In genomic region chr5:103721490-103721889, GRCm38 (mm10) we compare ENCODE assay signal across 26 mouse cellular contexts. TPM values are rescaled to one million over a fixed set of nuclear protein-coding genes. Genes with fewer than 3 reads are reported as not detected.
DNase-seq lines count a peak whose midpoint lies in the region; ATAC-seq and TF ChIP-seq lines count a peak whose summit lies in the region.
"Had no signal": no experiment of that assay in that cellular context is flagged by ENCODE, and none has a peak within 500 bp of the region (broad histone marks: within the 10 kb centered on the region; RNA-seq: fewer than 3 reads in every experiment).

No protein-coding gene starts in this region.

- TF ChIP-seq EP300 in CH12.LX (IDR thresholded peaks at IDR 0.05; ENCODE audit: low read length) = no peak

- H3K79me2 ChIP-seq in CH12.LX (replicated peaks; ENCODE audit: control insufficient read depth, extremely low read depth, insufficient read depth, poor library complexity, severe bottlenecking) = peaks cover 54% of the 10 kb centered on the region

- in situ Hi-C loops in CH12.LX (cut with MboI; ENCODE audit: low pct_ligation_motif_present, low pct_unique_long_range_greater_than_20kb, low sequenced_read_pairs) = no loop called here

- TF ChIP-seq RAD21 in CH12.LX (IDR thresholded peaks at IDR 0.05; ENCODE audit: low read depth, low read length) = no peak

- H3K36me3 ChIP-seq in lung, embryonic 16.5 days (ENCODE audit: control insufficient read depth, insufficient read depth, low read length) = no peaks in the 10 kb centered on the region
- peaks cover 4 to 9% of the 10 kb centered on the region in 2 experiments for H3K36me3 ChIP-seq in CH12.LX (replicated peaks in 1 of 2; ENCODE audit: control insufficient read depth in 1 of 2, insufficient read depth in 1 of 2, low read length in 1 of 2)
- H3K36me3 ChIP-seq in heart, embryonic 11.5 days (ENCODE audit: control insufficient read depth, insufficient read depth, low read length) = no peaks in the 10 kb centered on the region
- H3K36me3 ChIP-seq: embryonic facial prominence, embryonic 10.5 days; G1E; hindbrain, embryonic 13.5 days; limb, embryonic 13.5 days; midbrain, embryonic 15.5 days had no signal

- no peak for DNase-seq in lung, postnatal 10 days
- DNase-seq in CH12.LX (ENCODE audit: extremely low read depth) = peak; percentile 74
- DNase-seq in testis, postnatal 14 days (ENCODE audit: low spot score) = no peak
- DNase-seq: adrenal gland, postnatal 25 days; cerebellum, adult 11-12 months; cerebellum, postnatal 25 days; gastrocnemius, postnatal 36 days; kidney, adult 2 months; kidney, postnatal 10 days; layer of hippocampus, postnatal 36 days; right cerebral cortex, postnatal 25 days; thymus, adult 18-20 months had no signal

- no peak overlapping the region for H3K9ac ChIP-seq in lung, embryonic 16.5 days (ENCODE audit: low read length)
- peak overlapping the region; percentile 74 for H3K9ac ChIP-seq in CH12.LX (ENCODE audit: insufficient read depth, low read depth)
- no peak overlapping the region for H3K9ac ChIP-seq in heart, embryonic 11.5 days (ENCODE audit: low read depth, low read length)
- H3K9ac ChIP-seq: forebrain, embryonic 13.5 days; hindbrain, embryonic 13.5 days; limb, embryonic 13.5 days; midbrain, embryonic 15.5 days had no signal

- no peaks in the 10 kb centered on the region for H3K27me3 ChIP-seq in lung, embryonic 16.5 days (ENCODE audit: control insufficient read depth, insufficient read depth, low read depth, low read length)
- no peaks in the 10 kb centered on the region for H3K27me3 ChIP-seq in CH12.LX (replicated peaks)
- H3K27me3 ChIP-seq in heart, embryonic 11.5 days (ENCODE audit: control insufficient read depth, insufficient read depth, low read length) = peaks cover 2% of the 10 kb centered on the region; the same call in 1 of the 2 replicates
- H3K27me3 ChIP-seq: forebrain, embryonic 13.5 days; hindbrain, embryonic 13.5 days; limb, embryonic 13.5 days; megakaryocyte, embryonic 14.5 days; midbrain, embryonic 15.5 days had no signal

- 0 out of 2 replicates have a peak, but pooled peaks have one; percentile 37 for ATAC-seq in lung, embryonic 16.5 days (ENCODE audit: low read depth)
- 0 out of 2 replicates have a peak, but pooled peaks have one; percentile 40 for ATAC-seq in common myeloid progenitor, adult 5-6 weeks (replicated peaks; ENCODE audit: low read depth, poor library complexity, severe bottlenecking)
- ATAC-seq in neutrophil, adult 5-6 weeks (ENCODE audit: extremely low read depth, insufficient number of reproducible peaks, low FRiP score, poor library complexity, severe bottlenecking) = peak; percentile 51; the same call in 1 of the 2 replicates
- no peak for ATAC-seq in heart, embryonic 11.5 days (replicated peaks; ENCODE audit: insufficient number of reproducible peaks, low FRiP score, low TSS enrichment)
- ATAC-seq: forebrain, embryonic 13.5 days; inflammation-experienced regulatory T-cells, adult 6 months; midbrain, embryonic 15.5 days had no signal

- H3K4me1 ChIP-seq in lung, embryonic 16.5 days (replicated peaks; ENCODE audit: control insufficient read depth, insufficient read depth, low read length) = peaks cover 5% of the 10 kb centered on the region; the same call in 1 of the 2 replicates
- peaks cover 9 to 88% of the 10 kb centered on the region in 2 experiments for H3K4me1 ChIP-seq in CH12.LX (ENCODE audit: control insufficient read depth in 1 of 2, insufficient read depth in 2 of 2)
- H3K4me1 ChIP-seq in heart, embryonic 11.5 days (ENCODE audit: control insufficient read depth, insufficient read depth, low read length) = no peaks in the 10 kb centered on the region
- H3K4me1 ChIP-seq: midbrain, embryonic 15.5 days had no signal

- no peak overlapping the region for H3K27ac ChIP-seq in lung, embryonic 16.5 days (ENCODE audit: low read length)
- H3K27ac ChIP-seq in CH12.LX (ENCODE audit: insufficient read depth, low read depth) = peak overlapping the region; percentile 94
- no peak overlapping the region for H3K27ac ChIP-seq in heart, embryonic 11.5 days (ENCODE audit: low read depth, low read length)
- H3K27ac ChIP-seq: embryonic facial prominence, embryonic 10.5 days; forebrain, embryonic 13.5 days; hindbrain, embryonic 13.5 days; layer of hippocampus, adult 2 months; limb, embryonic 13.5 days; midbrain, embryonic 15.5 days had no signal

- no peak for TF ChIP-seq CTCF in CH12.LX (conservative IDR thresholded peaks at IDR 0.05 in 1 of 2, IDR thresholded peaks at IDR 0.05 in 1 of 2; ENCODE audit: low read depth in 2 of 2, low read length in 2 of 2)

- H3K4me3 ChIP-seq in lung, embryonic 16.5 days (ENCODE audit: low read length) = no peak overlapping the region
- H3K4me3 ChIP-seq in CH12.LX (replicated peaks in 1 of 3; ENCODE audit: low read depth in 2 of 3, low read length in 2 of 3, poor library complexity in 1 of 3) = peak overlapping the region in 1 of 3 experiments; percentile 15
- no peak overlapping the region for H3K4me3 ChIP-seq in heart, embryonic 11.5 days (ENCODE audit: low read depth, low read length)
- H3K4me3 ChIP-seq: embryonic facial prominence, embryonic 10.5 days; forebrain, embryonic 13.5 days; hindbrain, embryonic 13.5 days; layer of hippocampus, adult 2 months; limb, embryonic 13.5 days; megakaryocyte, embryonic 14.5 days; midbrain, embryonic 15.5 days; myocyte had no signal

- 71% methylated on average over 4 of the region's 4 CpGs for WGBS in lung, embryonic 16.5 days
- WGBS in heart, embryonic 11.5 days (ENCODE audit: insufficient replicate concordance) = 75% methylated on average over 4 of the region's 4 CpGs

- peak; percentile 14; the same call in 1 of the 2 replicates for TF ChIP-seq POLR2A in CH12.LX (IDR thresholded peaks at IDR 0.05; ENCODE audit: low read depth, low read length)

- no peak overlapping the region for H3K4me2 ChIP-seq in lung, embryonic 16.5 days (ENCODE audit: low read depth, low read length)
- peak overlapping the region; percentile 41 for H3K4me2 ChIP-seq in CH12.LX (ENCODE audit: insufficient read depth, low read depth, poor library complexity, severe bottlenecking)
- H3K4me2 ChIP-seq in heart, embryonic 11.5 days = no peak overlapping the region
- H3K4me2 ChIP-seq: forebrain, embryonic 13.5 days; hindbrain, embryonic 13.5 days; limb, embryonic 13.5 days; midbrain, embryonic 15.5 days had no signal

- no peaks in the 10 kb centered on the region for H3K9me3 ChIP-seq in lung, embryonic 16.5 days (ENCODE audit: control insufficient read depth, low read length)
- no peaks in the 10 kb centered on the region for H3K9me3 ChIP-seq in CH12.LX (replicated peaks; ENCODE audit: low read length)
- no peaks in the 10 kb centered on the region for H3K9me3 ChIP-seq in heart, embryonic 11.5 days (replicated peaks; ENCODE audit: control insufficient read depth, low read length)
- H3K9me3 ChIP-seq: embryonic facial prominence, embryonic 10.5 days; forebrain, embryonic 13.5 days; G1E; hindbrain, embryonic 13.5 days; limb, embryonic 13.5 days; megakaryocyte, embryonic 14.5 days; midbrain, embryonic 15.5 days had no signal

- dilution Hi-C loops in CH12.LX (cut with MboI; ENCODE audit: extremely low pct_ligation_motif_present, extremely low pct_unique_long_range_greater_than_20kb, low sequenced_read_pairs) = no loop called here

TF ChIP-seq in CH12.LX, 34 proteins besides CTCF, POLR2A, EP300 and RAD21:
- TF ChIP-seq SIN3A (IDR thresholded peaks at IDR 0.05; ENCODE audit: low read length) (no peak), ZNF384 (IDR thresholded peaks at IDR 0.05; ENCODE audit: low read depth, low read length) (0 out of 2 replicates have a peak, but pooled peaks have one; percentile 52), SMC3 (IDR thresholded peaks at IDR 0.05; ENCODE audit: low read depth, low read length) (0 out of 2 replicates have a peak, but pooled peaks have one; percentile 3), JUND (conservative IDR thresholded peaks at IDR 0.05; ENCODE audit: low read depth, low read length) (no peak), ETS1 (conservative IDR thresholded peaks at IDR 0.05; ENCODE audit: low read depth, low read length) (no peak), CHD2 (IDR thresholded peaks at IDR 0.05; ENCODE audit: low read length) (no peak)
TF ChIP-seq in CH12.LX: peak in this region for 2.

RNA-seq across cellular contexts. Expression of gene Aff1, which starts 29.3 kb away (rescaled TPM):
- 8.3 and 8.4 TPM in 2 replicates for polyA plus RNA-seq in lung, embryonic 16.5 days (2015; fragmentation: Nextera tagmentation; extraction: Ambion mirVana)
- 20.7 and 21.8 TPM in 2 replicates for total RNA-seq in CH12.LX (2012; rRNA removed)
- total RNA-seq in CH12.LX (2014; rRNA removed) = 12.0 and 13.2 TPM in 2 replicates
- 32.7 and 38.9 TPM in 2 replicates for polyA plus RNA-seq in CH12.LX (2012; ENCODE audit: insufficient read length, low read depth)
- total RNA-seq in common myeloid progenitor, adult 5-6 weeks (2017) = 16.6 and 31.8 TPM in 2 replicates
- total RNA-seq in neutrophil, adult 5-6 weeks (2017) = 76.4 and 76.9 TPM in 2 replicates
- polyA plus RNA-seq in heart, embryonic 11.5 days (2014; fragmentation: Nextera tagmentation; extraction: Ambion mirVana) = 12.1 and 13.4 TPM in 2 replicates
